Mouse (Mus musculus) stomach, embryonic 14.5 days (tissue): ENCODE data around the gene Ppp1r10. TPM values are rescaled to one million over a fixed set of nuclear protein-coding genes. Genes with fewer than 3 reads are reported as not detected.

Source experiments
- ATAC-seq: fragments of 200-750 bp; cut with Nextera tagmentation; 2 replicates; pipeline ENCODE4 v1.8.0; 2017; ENCODE audit warnings: low read depth, moderate TSS enrichment; ENCODE audit not compliant: insufficient number of reproducible peaks, insufficient read depth, low FRiP score
- H3K27ac ChIP-seq: fragments of 300-500 bp; sonication (generic); 2 replicates; pipeline ENCODE4 v1.5.1; 2014; ENCODE audit warnings: mild to moderate bottlenecking, low read length, moderate library complexity, mixed read lengths
- H3K27me3 ChIP-seq: fragments of 300-500 bp; sonication (generic); 2 replicates; pipeline ENCODE4 v1.6.1; 2014; ENCODE audit warnings: low read length, control low read depth, mixed read lengths; ENCODE audit not compliant: control insufficient read depth, insufficient read depth
- H3K36me3 ChIP-seq: fragments of 300-500 bp; sonication (generic); 2 replicates; pipeline ENCODE4 v1.6.1; 2014; ENCODE audit warnings: mild to moderate bottlenecking, control low read depth, low read length, moderate library complexity, mixed read lengths; ENCODE audit not compliant: control insufficient read depth, insufficient read depth
- H3K4me1 ChIP-seq: fragments of 300-500 bp; sonication (generic); 2 replicates; pipeline ENCODE4 v1.6.1; 2014; ENCODE audit warnings: low read length, control low read depth, mixed read lengths; ENCODE audit not compliant: control insufficient read depth, insufficient read depth
- H3K4me2 ChIP-seq: fragments of 300-500 bp; sonication (generic); replicated peaks from 2 replicates; pipeline ENCODE4 v1.6.1; 2014; ENCODE audit warnings: low read depth, low read length, control low read depth
- H3K4me3 ChIP-seq: fragments of 300-500 bp; sonication (generic); 2 replicates; pipeline ENCODE4 v1.5.1; 2014; ENCODE audit warnings: low read depth, low read length, control low read depth
- H3K9ac ChIP-seq: fragments of 300-500 bp; sonication (generic); replicated peaks from 2 replicates; pipeline ENCODE4 v1.6.1; 2014; ENCODE audit warnings: low read depth, mild to moderate bottlenecking, control low read depth, low read length, moderate library complexity, mixed read lengths
- H3K9me3 ChIP-seq: fragments of 300-500 bp; sonication (generic); 2 replicates; pipeline ENCODE4 v1.6.1; 2016; ENCODE audit warnings: low read depth, low read length, control low read depth; ENCODE audit not compliant: control insufficient read depth
- WGBS: fragments of 180-500 bp; shearing (Covaris S2); extraction: QIAGEN DNeasy Blood & Tissue Kit; methylation state at CpG from one replicate; pipeline ENCODE4 v1.1.7; 2014; 5-methylcytosine and 5-hydroxymethylcytosine counted together
- polyA plus RNA-seq: library from polyadenylated mRNA; unstranded; fragments of >200 nt; fragmentation: Nextera tagmentation; extraction: Ambion mirVana; gene quantifications from 2 replicates; pipeline ENCODE4 v1.2.1, GENCODE M21; 2014

Gene Ppp1r10
- polyA plus RNA-seq, 1 experiment from 2014 or later: 35.4 TPM

- H3K27ac ChIP-seq: no peak overlapping the region
- H3K4me2 ChIP-seq: no peak overlapping the region
- H3K4me3 ChIP-seq: no peak overlapping the region
- H3K4me1 ChIP-seq: no peaks in the 10 kb centered on the region
- no peak for ATAC-seq
- 78% methylated on average over 8 of the region's 8 CpGs for WGBS
- H3K36me3 ChIP-seq: peaks cover 36% of the 10 kb centered on the region
- no peaks in the 10 kb centered on the region for H3K27me3 ChIP-seq
- H3K9me3 ChIP-seq: no peaks in the 10 kb centered on the region
- no peak overlapping the region for H3K9ac ChIP-seq
Observed at GRCm38 (mm10) chr17:35954665-35955064, 38.4 kb downstream of the Ppp1r10 start.

DNA sequence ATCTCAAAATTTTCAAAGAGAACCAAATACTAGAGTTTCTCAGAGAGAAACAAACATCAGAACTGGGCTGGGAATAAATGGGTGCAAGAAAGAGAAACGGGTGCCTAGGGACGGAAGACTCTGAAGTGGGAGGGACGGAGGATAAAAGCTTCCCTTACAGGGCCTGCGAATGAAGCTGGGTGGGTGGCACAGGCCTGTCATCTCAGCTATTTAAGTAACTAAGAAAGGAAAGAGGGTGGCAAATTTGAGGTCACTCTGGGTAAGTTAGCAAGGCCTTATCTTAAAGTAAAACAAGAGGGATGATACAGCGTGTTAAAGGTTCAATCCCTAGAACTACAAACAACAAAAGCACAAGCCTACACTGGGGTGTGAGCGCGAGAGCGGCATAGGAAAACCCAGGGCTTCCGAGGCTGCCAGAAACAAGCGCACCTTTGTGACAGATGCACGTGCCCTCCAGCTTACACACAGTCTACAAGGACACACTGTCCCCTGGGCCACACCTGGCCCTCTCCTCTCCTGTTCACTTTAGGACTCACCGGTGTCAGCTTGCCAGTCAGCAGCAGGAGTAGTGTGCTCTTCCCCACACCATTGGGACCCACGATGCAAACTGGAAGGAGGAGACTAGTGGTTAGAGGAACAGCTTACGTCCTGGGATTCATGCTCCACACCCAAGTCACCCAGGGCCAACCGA lies 42.4 kb downstream of the Ppp1r10 start:
- no peaks in the 10 kb centered on the region for H3K27me3 ChIP-seq
- H3K9ac ChIP-seq: no peak overlapping the region
- no peaks in the 10 kb centered on the region for H3K4me1 ChIP-seq
- H3K9me3 ChIP-seq: no peaks in the 10 kb centered on the region
- H3K36me3 ChIP-seq: peaks cover 76% of the 10 kb centered on the region
- WGBS: 94% methylated on average over 15 of the region's 15 CpGs
- H3K27ac ChIP-seq: no peak overlapping the region
- no peak overlapping the region for H3K4me2 ChIP-seq
- no peak overlapping the region for H3K4me3 ChIP-seq
- ATAC-seq: no peak

DNA sequence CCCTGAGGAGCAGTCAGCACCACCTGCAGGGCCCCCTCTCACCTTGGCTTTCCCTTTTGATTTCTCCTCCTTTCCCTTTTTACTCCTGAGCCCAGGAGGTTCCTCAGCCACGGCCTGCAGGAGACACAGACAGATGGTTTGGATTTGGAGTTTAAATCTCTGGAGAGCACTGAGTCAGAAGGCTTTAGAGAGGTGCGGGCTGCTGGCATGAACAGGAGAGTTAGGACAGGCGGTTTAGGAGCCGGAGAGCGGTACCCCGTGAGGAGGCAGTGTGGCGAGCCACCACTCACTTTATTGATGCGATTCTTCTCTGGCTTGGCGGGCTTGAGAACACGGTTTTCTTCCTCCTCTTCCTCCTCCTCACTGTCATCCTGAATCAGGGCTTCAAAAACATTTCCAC lies 47.0 kb downstream of the Ppp1r10 start:
- Histone ChIP-seq H3K27ac (no peak overlapping the region), H3K4me3 (no peak overlapping the region), H3K4me2 (no peak overlapping the region), H3K36me3 (peaks cover 68% of the 10 kb centered on the region), H3K4me1 (peaks cover 2% of the 10 kb centered on the region; the same call in 1 of the 2 replicates), H3K9ac (no peak overlapping the region), H3K27me3 (no peaks in the 10 kb centered on the region), H3K9me3 (no peaks in the 10 kb centered on the region)
- WGBS: 92% methylated on average over 10 of the region's 10 CpGs
- ATAC-seq: no peak

DNA sequence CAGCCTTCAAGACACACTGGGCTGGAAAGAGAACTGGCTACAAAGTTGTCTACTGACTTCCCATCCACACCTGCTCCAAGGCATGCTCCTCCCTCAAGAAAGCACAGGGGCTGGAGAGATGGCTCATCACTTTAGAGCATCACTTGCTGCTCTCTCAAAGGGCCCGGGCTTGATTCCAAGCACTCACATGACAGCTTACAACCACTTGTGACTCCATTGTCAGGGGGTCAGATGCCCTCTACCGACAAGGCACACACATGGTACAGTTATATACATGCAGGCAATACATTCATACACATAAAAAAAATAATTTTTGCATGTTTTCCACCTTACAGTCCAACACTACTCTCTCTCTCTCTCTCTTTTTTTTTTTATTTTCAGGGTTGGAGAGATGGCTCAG lies 51.4 kb downstream of the Ppp1r10 start:
- 93% methylated on average over 2 of the region's 2 CpGs for WGBS
- H3K9ac ChIP-seq: no peak overlapping the region

DNA sequence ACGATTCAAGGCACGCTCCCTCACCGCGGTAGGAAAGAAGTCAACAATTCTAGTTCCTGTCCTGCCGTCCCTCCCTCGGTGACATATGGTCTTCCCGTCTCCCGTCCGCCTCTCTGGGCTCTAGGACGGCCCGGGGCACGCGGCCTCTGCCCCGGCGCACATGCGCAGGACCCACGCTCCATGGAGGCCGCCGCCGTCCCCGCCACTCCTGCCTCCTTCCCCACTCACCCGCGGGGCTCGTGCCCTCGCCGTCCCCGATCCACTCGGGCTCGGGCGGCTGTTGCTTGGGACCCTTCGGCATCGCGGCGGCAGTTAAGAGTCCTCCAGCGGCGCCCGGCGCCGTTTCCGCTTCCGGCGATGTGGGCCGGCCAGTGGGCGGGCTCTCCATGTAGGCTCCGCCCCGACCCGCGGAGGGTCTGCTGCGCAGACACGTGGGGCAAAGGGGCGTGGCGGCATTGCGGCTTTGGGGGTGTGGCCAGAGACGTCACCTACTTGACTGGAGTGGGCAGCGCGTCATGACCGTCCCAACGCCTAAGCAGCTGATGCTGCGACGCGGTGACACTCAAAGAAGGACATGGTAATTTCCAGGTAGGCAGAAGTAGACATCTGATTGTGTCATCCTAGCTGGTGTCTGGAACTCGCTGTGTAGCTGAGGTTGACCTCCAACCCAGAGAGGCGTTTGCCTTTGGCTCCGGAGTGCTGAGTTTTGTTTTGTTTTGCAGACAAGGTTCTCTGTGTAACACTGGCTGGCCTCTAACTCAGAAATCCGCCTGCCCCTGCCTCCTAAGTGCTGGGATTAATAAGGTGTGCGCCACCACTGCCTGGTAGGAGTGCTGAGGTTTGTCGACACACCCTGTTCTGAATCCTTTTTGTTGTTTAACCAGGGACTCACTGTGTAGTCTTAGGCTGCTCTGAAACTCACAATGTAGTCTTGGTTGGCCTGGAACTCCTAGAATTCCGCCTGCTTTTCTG lies 53.5 kb downstream of the Ppp1r10 start, which contains the start of gene Abcf1:
Gene Abcf1 (minus strand): TSS at position 344 of the 972 bp plus-strand sequence.
- peak; percentile 97 for ATAC-seq
- Histone ChIP-seq H3K27me3 (no peaks in the 10 kb centered on the region), H3K4me1 (peaks cover 10% of the 10 kb centered on the region; the same call in 1 of the 2 replicates), H3K4me3 (peak within 1 kb of the TSS; percentile 91), H3K4me2 (peak within 1 kb of the TSS; percentile 84), H3K9ac (peak within 1 kb of the TSS; percentile 77), H3K36me3 (peaks cover 17% of the 10 kb centered on the region; the same call in 1 of the 2 replicates), H3K9me3 (no peaks in the 10 kb centered on the region), H3K27ac (peak within 1 kb of the TSS; percentile 63)
- WGBS: under 1% methylated on average over 68 of the region's 68 CpGs

More for the DNA sequence above, 51.4 kb downstream of the Ppp1r10 start:
- Histone ChIP-seq H3K4me3 (no peak overlapping the region), H3K9me3 (no peaks in the 10 kb centered on the region), H3K4me1 (peaks cover 10% of the 10 kb centered on the region; the same call in 1 of the 2 replicates), H3K27me3 (no peaks in the 10 kb centered on the region), H3K4me2 (no peak overlapping the region), H3K27ac (no peak overlapping the region), H3K36me3 (peaks cover 25% of the 10 kb centered on the region)
- no peak for ATAC-seq

DNA sequence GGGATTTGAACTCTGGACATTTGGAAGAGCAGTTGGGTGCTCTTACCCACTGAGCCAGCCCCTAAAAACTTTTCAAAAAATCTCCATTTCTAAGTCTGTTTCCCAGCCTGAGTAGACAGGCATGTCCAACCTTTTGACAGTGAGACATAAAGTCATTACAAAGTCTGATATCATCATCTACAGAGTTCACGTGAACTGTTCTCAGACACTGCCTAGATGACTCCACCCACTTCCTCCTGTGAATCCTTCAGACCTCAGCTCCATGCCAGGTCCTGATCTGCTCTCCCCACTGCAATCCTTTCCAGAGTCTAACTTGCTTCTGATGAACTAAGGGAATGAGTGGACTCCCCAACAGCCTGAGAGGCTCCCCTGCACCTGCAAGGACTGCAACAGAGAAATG lies 55.9 kb downstream of the Ppp1r10 start:
- 54% methylated on average over 1 of the region's 1 CpGs for WGBS
- Histone ChIP-seq H3K27me3 (no peaks in the 10 kb centered on the region), H3K9me3 (no peaks in the 10 kb centered on the region), H3K9ac (no peak overlapping the region), H3K4me2 (no peak overlapping the region), H3K4me3 (no peak overlapping the region), H3K36me3 (peaks cover 16% of the 10 kb centered on the region), H3K4me1 (peaks cover 10% of the 10 kb centered on the region; the same call in 1 of the 2 replicates), H3K27ac (no peak overlapping the region)
- ATAC-seq: no peak

DNA sequence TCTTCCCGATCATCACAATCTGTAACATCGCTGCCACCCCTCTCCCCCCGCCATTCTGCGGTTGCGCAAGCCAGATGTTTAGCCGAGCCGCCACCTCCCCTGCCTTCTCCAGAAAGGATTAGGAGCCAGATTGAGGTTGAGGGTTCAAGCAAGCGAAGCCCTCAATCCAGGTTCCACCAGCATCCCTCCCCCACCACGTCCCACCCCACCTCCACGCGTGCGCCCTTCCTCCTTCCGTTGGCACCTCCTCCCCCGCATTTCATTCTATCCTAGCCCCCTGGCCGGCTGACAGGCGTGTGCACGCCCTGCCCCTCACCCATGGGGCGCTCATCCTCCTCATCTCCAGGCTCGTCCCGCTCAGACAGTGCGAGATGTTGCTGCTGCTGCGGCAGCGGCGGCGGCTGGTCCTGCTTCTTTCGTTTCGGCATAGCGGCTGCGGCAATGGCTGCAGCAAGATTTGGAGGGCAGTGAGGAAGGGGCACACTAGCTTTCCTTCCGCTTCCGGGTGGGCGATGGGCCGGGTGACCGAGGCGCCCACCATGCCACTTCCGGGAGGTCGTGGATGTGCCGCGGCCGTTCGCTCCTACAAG lies 62.7 kb downstream of the Ppp1r10 start:
- peaks cover 27% of the 10 kb centered on the region for H3K36me3 ChIP-seq
- H3K4me1 ChIP-seq: peaks cover 11% of the 10 kb centered on the region
- no peaks in the 10 kb centered on the region for H3K9me3 ChIP-seq
- no peaks in the 10 kb centered on the region for H3K27me3 ChIP-seq
- ATAC-seq: peak; percentile 64
- peak overlapping the region; percentile 74 for H3K9ac ChIP-seq
- WGBS: under 1% methylated on average over 41 of the region's 41 CpGs
- H3K4me2 ChIP-seq: peak overlapping the region; percentile 64
- H3K4me3 ChIP-seq: peak overlapping the region; percentile 87
- H3K27ac ChIP-seq: peak overlapping the region; percentile 97
